Mouse (Mus musculus) MEL (cell line): Measurements from ENCODE around the gene Neurod4. TPM values are rescaled to one million over a fixed set of nuclear protein-coding genes. Genes with fewer than 3 reads are reported as not detected.

Experiments used
- DNase-seq: peaks from one replicate; pipeline ENCODE4 v3.0.0; 2011; ENCODE audit warnings: low read depth, low spot score
- H3K27ac ChIP-seq: 2 replicates; pipeline ENCODE4 v1.5.1; 2012; ENCODE audit warnings: low read depth, mild to moderate bottlenecking, control low read depth, low read length, moderate library complexity; ENCODE audit not compliant: control insufficient read depth
- H3K27me3 ChIP-seq, 2 experiments: fragments of 150-350 bp in 1 of 2; sonication (generic) in 1 of 2; 2 replicates each; pipeline ENCODE4 v1.6.1; 2012; ENCODE audit warnings: low read length in 2 of 2, mild to moderate bottlenecking in 2 of 2, improper control_type of control experiment in 1 of 2, moderate library complexity in 1 of 2; ENCODE audit not compliant: insufficient read depth in 2 of 2, control insufficient read depth in 1 of 2
- H3K36me3 ChIP-seq, 2 experiments: 2 replicates each; pipeline ENCODE4 v1.6.1; 2012 to 2014; ENCODE audit warnings: low read length in 2 of 2, improper control_type of control experiment in 1 of 2, inconsistent platforms in 1 of 2, mild to moderate bottlenecking in 1 of 2; ENCODE audit not compliant: insufficient read depth in 2 of 2, control insufficient read depth in 1 of 2
- H3K4me1 ChIP-seq, 2 experiments: fragments of 150-350 bp in 1 of 2; sonication (generic) in 1 of 2; 2 replicates each; pipeline ENCODE4 v1.6.1; 2012; ENCODE audit warnings: low read length in 2 of 2, improper control_type of control experiment in 1 of 2, mild to moderate bottlenecking in 1 of 2; ENCODE audit not compliant: insufficient read depth in 2 of 2, control insufficient read depth in 1 of 2
- H3K4me3 ChIP-seq, 2 experiments: fragments of 150-350 bp in 1 of 2; sonication (generic) in 1 of 2; 2 replicates each; pipeline ENCODE4 v1.5.1; 2012; ENCODE audit warnings: low read depth in 2 of 2, low read length in 2 of 2, mild to moderate bottlenecking in 2 of 2, moderate library complexity in 2 of 2, control low read depth in 1 of 2, improper control_type of control experiment in 1 of 2; ENCODE audit not compliant: control insufficient read depth in 1 of 2, insufficient read depth in 1 of 2
- H3K79me2 ChIP-seq: 2 replicates; pipeline ENCODE4 v1.6.1; 2012; ENCODE audit warnings: mild to moderate bottlenecking, low read length, moderate library complexity; ENCODE audit not compliant: control insufficient read depth, poor library complexity, insufficient read depth
- H3K9ac ChIP-seq: 2 replicates; pipeline ENCODE4 v1.6.1; 2012; ENCODE audit warnings: low read depth, mild to moderate bottlenecking, control low read depth, low read length, moderate library complexity; ENCODE audit not compliant: control insufficient read depth, poor library complexity, severe bottlenecking
- H3K9me3 ChIP-seq: fragments of 150-350 bp; sonication (generic); replicated peaks from 2 replicates; pipeline ENCODE4 v1.6.1; 2012; ENCODE audit warnings: mild to moderate bottlenecking, low read length, improper control_type of control experiment, moderate library complexity; ENCODE audit not compliant: insufficient read depth
- CHD1 ChIP-seq: IDR thresholded peaks from 2 replicates; pipeline ENCODE4 v1.6.1; 2012; ENCODE audit warnings: low read depth, mild to moderate bottlenecking, inconsistent platforms, low read length, improper control_type of control experiment
- CHD2 ChIP-seq: IDR thresholded peaks from 2 replicates; pipeline ENCODE4 v1.6.1; 2011; ENCODE audit warnings: low read length, improper control_type of control experiment
- ELF1 ChIP-seq: IDR thresholded peaks from 2 replicates; pipeline ENCODE4 v1.6.1; 2014; ENCODE audit warnings: low read depth, mild to moderate bottlenecking, inconsistent platforms, low read length, improper control_type of control experiment, moderate library complexity
- EP300 ChIP-seq, 2 experiments: IDR thresholded peaks; 2 replicates each; pipeline ENCODE4 v1.6.1; 2011; ENCODE audit warnings: improper control_type of control experiment in 2 of 2, low read length in 2 of 2, low read depth in 1 of 2, mild to moderate bottlenecking in 1 of 2
- ETS1 ChIP-seq: IDR thresholded peaks from 2 replicates; pipeline ENCODE4 v1.6.1; 2012; ENCODE audit warnings: low read depth, mild to moderate bottlenecking, inconsistent platforms, low read length, improper control_type of control experiment, moderate library complexity
- GATA1 ChIP-seq: IDR thresholded peaks from 2 replicates; pipeline ENCODE4 v1.6.1; 2011; ENCODE audit warnings: low read depth, low read length, improper control_type of control experiment
- HCFC1 ChIP-seq: IDR thresholded peaks from 2 replicates; pipeline ENCODE4 v1.6.1; 2012; ENCODE audit warnings: low read depth, mild to moderate bottlenecking, inconsistent platforms, low read length, improper control_type of control experiment, moderate library complexity
- JUND ChIP-seq: IDR thresholded peaks from 2 replicates; pipeline ENCODE4 v1.6.1; 2011; ENCODE audit warnings: low read depth, mild to moderate bottlenecking, improper control_type of control experiment, low read length
- KAT2A ChIP-seq: conservative IDR thresholded peaks from 2 replicates; pipeline ENCODE4 v1.6.1; 2012; ENCODE audit warnings: low read depth, low read length, improper control_type of control experiment, inconsistent platforms
- MXI1 ChIP-seq: IDR thresholded peaks from 2 replicates; pipeline ENCODE4 v1.6.1; 2011; ENCODE audit warnings: mild to moderate bottlenecking, low read depth, low read length, improper control_type of control experiment
- MYC ChIP-seq: IDR thresholded peaks from 2 replicates; pipeline ENCODE4 v1.6.1; 2011; ENCODE audit warnings: low read depth, mild to moderate bottlenecking, low read length, improper control_type of control experiment, moderate library complexity
- NRF1 ChIP-seq: IDR thresholded peaks from 2 replicates; pipeline ENCODE4 v1.6.1; 2014; ENCODE audit warnings: low read depth, mild to moderate bottlenecking, inconsistent platforms, low read length, improper control_type of control experiment, moderate library complexity; ENCODE audit not compliant: poor library complexity, insufficient read depth, severe bottlenecking
- POLR2A ChIP-seq, 2 experiments: IDR thresholded peaks; 2 replicates each; pipeline ENCODE4 v1.6.1; 2011 to 2012; ENCODE audit warnings: low read length in 2 of 2, mild to moderate bottlenecking in 2 of 2, control low read depth in 1 of 2, improper control_type of control experiment in 1 of 2, low read depth in 1 of 2, moderate library complexity in 1 of 2; ENCODE audit not compliant: control insufficient read depth in 1 of 2, insufficient read depth in 1 of 2, poor library complexity in 1 of 2
- POLR2AphosphoS2 ChIP-seq: IDR thresholded peaks from 2 replicates; pipeline ENCODE4 v1.6.1; 2011; ENCODE audit warnings: low read length, improper control_type of control experiment
- RAD21 ChIP-seq: IDR thresholded peaks from 2 replicates; pipeline ENCODE4 v1.6.1; 2011; ENCODE audit warnings: mild to moderate bottlenecking, low read depth, low read length, improper control_type of control experiment
- RCOR1 ChIP-seq: IDR thresholded peaks from 2 replicates; pipeline ENCODE4 v1.6.1; 2012; ENCODE audit warnings: low read depth, mild to moderate bottlenecking, inconsistent platforms, low read length, improper control_type of control experiment
- SIN3A ChIP-seq: IDR thresholded peaks from 2 replicates; pipeline ENCODE4 v1.6.1; 2012; ENCODE audit warnings: low read length, improper control_type of control experiment, inconsistent platforms
- SMC3 ChIP-seq: IDR thresholded peaks from 2 replicates; pipeline ENCODE4 v1.6.1; 2011; ENCODE audit warnings: low read depth, low read length, improper control_type of control experiment
- TBP ChIP-seq: IDR thresholded peaks from 2 replicates; pipeline ENCODE4 v1.8.0; 2011; ENCODE audit warnings: low read depth, low read length, improper control_type of control experiment
- TCF12 ChIP-seq: IDR thresholded peaks from 2 replicates; pipeline ENCODE4 v1.6.1; 2014; ENCODE audit warnings: low read depth, mild to moderate bottlenecking, inconsistent platforms, low read length, improper control_type of control experiment, moderate library complexity
- USF2 ChIP-seq, 2 experiments: IDR thresholded peaks; 2 replicates each; pipeline ENCODE4 v1.6.1; 2011 to 2012; ENCODE audit warnings: improper control_type of control experiment in 2 of 2, low read length in 2 of 2, borderline replicate concordance in 1 of 2, inconsistent platforms in 1 of 2, low read depth in 1 of 2, mild to moderate bottlenecking in 1 of 2; ENCODE audit not compliant: insufficient read depth in 1 of 2
- ZC3H11A ChIP-seq: IDR thresholded peaks from 2 replicates; pipeline ENCODE4 v1.6.1; 2012; ENCODE audit warnings: low read depth, mild to moderate bottlenecking, inconsistent platforms, low read length, improper control_type of control experiment
- ZKSCAN1 ChIP-seq: IDR thresholded peaks from 2 replicates; pipeline ENCODE4 v1.6.1; 2012; ENCODE audit warnings: low read depth, mild to moderate bottlenecking, inconsistent platforms, low read length, improper control_type of control experiment, moderate library complexity
- polyA plus RNA-seq, 2 experiments: library from polyadenylated mRNA; stranded (reverse) in 1 of 2; unstranded in 1 of 2; fragments of >175 nt in 1 of 2; fragments of >200 nt in 1 of 2; gene quantifications; 2 replicates each; pipeline versions ENCODE4 v1.2.1 to v1.2.4; 2012; ENCODE audit warnings: low replicate concordance in 2 of 2, low read depth in 1 of 2; ENCODE audit not compliant: insufficient read length in 2 of 2, insufficient read depth in 1 of 2, missing spikeins in 1 of 2
- total RNA-seq: library from RNA; depleted of rRNA; stranded (reverse); fragments of 300-350 nt; gene quantifications from 2 replicates; pipeline ENCODE4 v1.2.3, GENCODE M21; 2012; rRNA removed

Gene Neurod4
- total RNA-seq = not detected in 2 replicates
- not detected for polyA plus RNA-seq

GRCm38 (mm10) chr10:130280066-130280465 is at the start of gene Neurod4:
TSS of gene Neurod4 (minus strand) at chr10:130280240.
- Histone ChIP-seq H3K4me1 (no peaks in the 10 kb centered on the region), H3K27ac (no peak within 1 kb of the TSS), H3K36me3 (no peaks in the 10 kb centered on the region), H3K27me3 (peaks cover 2% of the 10 kb centered on the region in 2 experiments; a peak in 3 of 4 replicates), H3K9ac (no peak within 1 kb of the TSS), H3K79me2 (no peaks in the 10 kb centered on the region), H3K9me3 (no peaks in the 10 kb centered on the region), H3K4me3 (no peak within 1 kb of the TSS)
- peak; percentile 56 for DNase-seq
- TF ChIP-seq SIN3A (peak; percentile 78; the same call in 1 of the 2 replicates), CHD2 (no peak), MXI1 (peak; percentile 46), KAT2A (no peak), SMC3 (no peak), USF2 (IDR thresholded peaks at IDR 0.05; ENCODE audit: borderline replicate concordance in 1 of 2, insufficient read depth in 1 of 2, low read depth in 1 of 2, low read length in 2 of 2) (no peak), RAD21 (no peak)

GRCm38 (mm10) chr10:130324243-130324642 is 44.2 kb upstream of the Neurod4 start:
- H3K4me3 ChIP-seq = no peak overlapping the region
- no peak overlapping the region for H3K9ac ChIP-seq
- H3K4me1 ChIP-seq = peaks cover 7 to 8% of the 10 kb centered on the region in 2 experiments
- H3K79me2 ChIP-seq = no peaks in the 10 kb centered on the region; the same call in 1 of the 2 replicates
- H3K36me3 ChIP-seq = peaks cover 0 to 27% of the 10 kb centered on the region in 2 experiments; a peak in 2 of 4 replicates
- no peak for TF ChIP-seq ZC3H11A
- TF ChIP-seq MYC = no peak
- TF ChIP-seq NRF1 = no peak
- TF ChIP-seq GATA1 = no peak
- TF ChIP-seq ETS1 = no peak
- TF ChIP-seq RCOR1 = no peak
- TF ChIP-seq HCFC1 = no peak
- TF ChIP-seq POLR2A (IDR thresholded peaks at IDR 0.05; ENCODE audit: control insufficient read depth in 1 of 2, insufficient read depth in 1 of 2, low read depth in 1 of 2, low read length in 2 of 2, poor library complexity in 1 of 2) = no peak
- TF ChIP-seq EP300 (IDR thresholded peaks at IDR 0.05; ENCODE audit: low read depth in 1 of 2, low read length in 2 of 2) = no peak
- TF ChIP-seq USF2 (IDR thresholded peaks at IDR 0.05; ENCODE audit: borderline replicate concordance in 1 of 2, insufficient read depth in 1 of 2, low read depth in 1 of 2, low read length in 2 of 2) = no peak
- no peak for TF ChIP-seq TBP
- TF ChIP-seq ELF1 = no peak
- no peak for TF ChIP-seq CHD1
- no peak for TF ChIP-seq POLR2AphosphoS2
- TF ChIP-seq JUND = no peak
- no peak for TF ChIP-seq TCF12
- no peak for TF ChIP-seq ZKSCAN1
- DNase-seq = no peak
- no peak overlapping the region for H3K27ac ChIP-seq
- no peaks in the 10 kb centered on the region for H3K27me3 ChIP-seq
- no peaks in the 10 kb centered on the region for H3K9me3 ChIP-seq
